Mouse (Mus musculus) ES-Bruce4 (cell line): ENCODE results near the gene Jdp2. TPM values are rescaled to one million over a fixed set of nuclear protein-coding genes. Genes with fewer than 3 reads are reported as not detected.
A peak's percentile ranks its signal among the peaks of the same experiment; 100 is the strongest.

Source experiments
- H3K27ac ChIP-seq: 2 replicates; pipeline ENCODE4 v1.5.1; 2012; ENCODE audit warnings: low read length, inconsistent platforms; ENCODE audit not compliant: insufficient read depth
- H3K27me3 ChIP-seq: 2 replicates; pipeline ENCODE4 v1.6.1; 2012; ENCODE audit warnings: mild to moderate bottlenecking, low read length, inconsistent platforms; ENCODE audit not compliant: control insufficient read depth, poor library complexity, insufficient read depth, severe bottlenecking
- H3K36me3 ChIP-seq: 2 replicates; pipeline ENCODE4 v1.6.1; 2012; ENCODE audit warnings: inconsistent platforms, mild to moderate bottlenecking, low read length, moderate library complexity; ENCODE audit not compliant: control insufficient read depth, poor library complexity, insufficient read depth, severe bottlenecking
- H3K4me1 ChIP-seq: one replicate; pipeline ENCODE4 v1.8.1; 2011; ENCODE audit warnings: low read length; ENCODE audit not compliant: control insufficient read depth, insufficient read depth
- H3K4me3 ChIP-seq: 2 replicates; pipeline ENCODE4 v1.5.1; 2011; ENCODE audit warnings: low read depth, mild to moderate bottlenecking, low read length
- H3K9ac ChIP-seq: 2 replicates; pipeline ENCODE4 v1.6.1; 2012; ENCODE audit warnings: low read depth, mild to moderate bottlenecking, inconsistent platforms; ENCODE audit not compliant: poor library complexity, severe bottlenecking
- H3K9me3 ChIP-seq: replicated peaks from 2 replicates; pipeline ENCODE4 v1.6.1; 2012; ENCODE audit warnings: mild to moderate bottlenecking, low read length, inconsistent platforms; ENCODE audit not compliant: control insufficient read depth, poor library complexity, insufficient read depth, severe bottlenecking
- CTCF ChIP-seq: IDR thresholded peaks from one replicate; pipeline ENCODE4 v1.8.1; 2011; ENCODE audit warnings: low read depth, low read length
- EP300 ChIP-seq: IDR thresholded peaks from 2 replicates; pipeline ENCODE4 v1.6.1; 2011; ENCODE audit warnings: low read depth, low read length; ENCODE audit not compliant: insufficient read depth
- POLR2A ChIP-seq: IDR thresholded peaks from one replicate; pipeline ENCODE4 v1.8.1; 2011; ENCODE audit warnings: low read length; ENCODE audit not compliant: insufficient read depth
- polyA plus RNA-seq: library from polyadenylated mRNA; stranded (reverse); fragments of >200 nt; gene quantifications from 2 replicates; pipeline ENCODE4 v1.2.4, GENCODE M21; 2011; ENCODE audit warnings: low read depth; ENCODE audit not compliant: missing spikeins, insufficient read depth, insufficient read length

Jdp2 gene
- polyA plus RNA-seq, 1 experiment: 14.0 TPM

GRCm38 (mm10) chr12:85623711-85624110, 24.9 kb downstream of the Jdp2 start:
- TF ChIP-seq CTCF (no peak), POLR2A (no peak), EP300 (no peak)
- no peaks in the 10 kb centered on the region for H3K36me3 ChIP-seq
- H3K9ac ChIP-seq: no peak overlapping the region
- no peaks in the 10 kb centered on the region for H3K9me3 ChIP-seq
- H3K4me3 ChIP-seq: no peak overlapping the region
- no peaks in the 10 kb centered on the region for H3K27me3 ChIP-seq
- H3K4me1 ChIP-seq: peaks cover 7% of the 10 kb centered on the region
- H3K27ac ChIP-seq: no peak overlapping the region

GRCm38 (mm10) chr12:85624652-85625051, 25.8 kb downstream of the Jdp2 start:
- TF ChIP-seq CTCF (no peak), POLR2A (no peak), EP300 (no peak)
- H3K4me1 ChIP-seq: peaks cover 7% of the 10 kb centered on the region
- H3K27ac ChIP-seq: no peak overlapping the region
- no peak overlapping the region for H3K9ac ChIP-seq
- no peak overlapping the region for H3K4me3 ChIP-seq
- H3K9me3 ChIP-seq: no peaks in the 10 kb centered on the region
- no peaks in the 10 kb centered on the region for H3K27me3 ChIP-seq
- no peaks in the 10 kb centered on the region for H3K36me3 ChIP-seq

GRCm38 (mm10) chr12:85625852-85626251, 27.0 kb downstream of the Jdp2 start:
- Histone ChIP-seq H3K27me3 (no peaks in the 10 kb centered on the region), H3K9me3 (no peaks in the 10 kb centered on the region), H3K4me3 (no peak overlapping the region), H3K36me3 (no peaks in the 10 kb centered on the region), H3K9ac (peak overlapping the region; percentile 20; the same call in 1 of the 2 replicates), H3K27ac (peak overlapping the region; percentile 69), H3K4me1 (peaks cover 7% of the 10 kb centered on the region)
- TF ChIP-seq CTCF (no peak), EP300 (no peak), POLR2A (no peak)

- H3K36me3 ChIP-seq: no peaks in the 10 kb centered on the region
- TF ChIP-seq POLR2A (no peak), CTCF (no peak), EP300 (no peak)
- H3K4me1 ChIP-seq: peaks cover 2% of the 10 kb centered on the region
- no peaks in the 10 kb centered on the region for H3K27me3 ChIP-seq
- H3K9ac ChIP-seq: no peak overlapping the region
- no peak overlapping the region for H3K27ac ChIP-seq
- no peak overlapping the region for H3K4me3 ChIP-seq
- no peaks in the 10 kb centered on the region for H3K9me3 ChIP-seq
These were observed 31.0 kb downstream of the Jdp2 start for GRCm38 (mm10) chr12:85629661-85630481.

- no peak overlapping the region for H3K9ac ChIP-seq
- H3K36me3 ChIP-seq: no peaks in the 10 kb centered on the region
- no peaks in the 10 kb centered on the region for H3K4me1 ChIP-seq
- H3K27me3 ChIP-seq: no peaks in the 10 kb centered on the region
- H3K9me3 ChIP-seq: no peaks in the 10 kb centered on the region
- H3K4me3 ChIP-seq: no peak overlapping the region
- no peak for TF ChIP-seq EP300
- no peak for TF ChIP-seq CTCF
- no peak for TF ChIP-seq POLR2A
- H3K27ac ChIP-seq: no peak overlapping the region
These were observed 32.4 kb downstream of the Jdp2 start for GRCm38 (mm10) chr12:85631196-85631595.

- TF ChIP-seq CTCF: no peak
- no peak for TF ChIP-seq EP300
- no peak for TF ChIP-seq POLR2A
- no peaks in the 10 kb centered on the region for H3K36me3 ChIP-seq
- no peaks in the 10 kb centered on the region for H3K9me3 ChIP-seq
- no peak overlapping the region for H3K27ac ChIP-seq
- H3K4me3 ChIP-seq: no peak overlapping the region
- no peaks in the 10 kb centered on the region for H3K4me1 ChIP-seq
- H3K9ac ChIP-seq: no peak overlapping the region
- H3K27me3 ChIP-seq: no peaks in the 10 kb centered on the region
These were observed 33.5 kb downstream of the Jdp2 start for GRCm38 (mm10) chr12:85632321-85632720.
